In genomic region chr7:66387813-66388521, GRCm38 (mm10) we compare ENCODE assay signal across 8 mouse cellular contexts. TPM values are rescaled to one million over a fixed set of nuclear protein-coding genes. Genes with fewer than 3 reads are reported as not detected.
DNase-seq lines count a peak whose midpoint lies in the region; ATAC-seq and TF ChIP-seq lines count a peak whose summit lies in the region.

TSS of gene Lrrk1 (minus strand) at chr7:66388350.

- peak within 1 kb of the TSS; percentile 95 for H3K9ac ChIP-seq in intestine, embryonic 16.5 days (ENCODE audit: low read depth, low read length)
- H3K9ac ChIP-seq in neural tube, embryonic 13.5 days, result peak within 1 kb of the TSS; percentile 81

- DNase-seq in testis, postnatal 14 days (ENCODE audit: low spot score), result no peak
- peak; percentile 98 for DNase-seq in heart, adult 11 months
- peak; percentile 72 for DNase-seq in lung, adult 18-20 months
- DNase-seq in urinary bladder, postnatal 4 days (ENCODE audit: low spot score in 2 of 2), result peak; percentile 58 to 67

- no peak for TF ChIP-seq CTCF in testis, adult 2 months (IDR thresholded peaks at IDR 0.05; ENCODE audit: control insufficient read depth, insufficient read depth, insufficient replicate concordance, low read depth, low read length)
- TF ChIP-seq CTCF in cortical plate, adult 2 months (IDR thresholded peaks at IDR 0.05; ENCODE audit: extremely low read depth, insufficient read depth, low read length), result no peak

- WGBS in intestine, embryonic 16.5 days, result under 1% methylated on average over 69 of the region's 70 CpGs
- under 1% methylated on average over 70 of the region's 70 CpGs for WGBS in neural tube, embryonic 13.5 days

- peak; percentile 86 for ATAC-seq in intestine, embryonic 16.5 days
- peak; percentile 58 for ATAC-seq in neural tube, embryonic 13.5 days (ENCODE audit: low read depth)

- no peaks in the 10 kb centered on the region for H3K9me3 ChIP-seq in intestine, embryonic 16.5 days (ENCODE audit: control insufficient read depth, low read length)
- no peaks in the 10 kb centered on the region for H3K9me3 ChIP-seq in neural tube, embryonic 13.5 days

- H3K4me1 ChIP-seq in testis, adult 2 months (ENCODE audit: control insufficient read depth, insufficient read depth, low read length), result peaks cover 9% of the 10 kb centered on the region
- no peaks in the 10 kb centered on the region for H3K4me1 ChIP-seq in cortical plate, adult 2 months (ENCODE audit: control insufficient read depth, insufficient read depth, low read length)
- H3K4me1 ChIP-seq in intestine, embryonic 16.5 days (ENCODE audit: control insufficient read depth, insufficient read depth, low read length), result peaks cover 25% of the 10 kb centered on the region
- peaks cover 21% of the 10 kb centered on the region for H3K4me1 ChIP-seq in neural tube, embryonic 13.5 days (replicated peaks)

- peak within 1 kb of the TSS; percentile 67 for H3K4me3 ChIP-seq in testis, adult 2 months (ENCODE audit: control insufficient read depth, low read depth, low read length)
- H3K4me3 ChIP-seq in cortical plate, adult 2 months (ENCODE audit: insufficient read depth, low read length), result peak within 1 kb of the TSS; percentile 32
- H3K4me3 ChIP-seq in intestine, embryonic 16.5 days (ENCODE audit: low read length), result peak within 1 kb of the TSS; percentile 91
- H3K4me3 ChIP-seq in neural tube, embryonic 13.5 days, result peak within 1 kb of the TSS; percentile 57

- H3K27ac ChIP-seq in testis, adult 2 months (ENCODE audit: control insufficient read depth, insufficient read depth, low read depth, low read length), result peak within 1 kb of the TSS; percentile 56
- H3K27ac ChIP-seq in cortical plate, adult 2 months (ENCODE audit: insufficient read depth, low read length), result peak within 1 kb of the TSS; percentile 89
- peak within 1 kb of the TSS; percentile 88 for H3K27ac ChIP-seq in intestine, embryonic 16.5 days (ENCODE audit: low read length)
- H3K27ac ChIP-seq in neural tube, embryonic 13.5 days (replicated peaks), result peak within 1 kb of the TSS; percentile 33

- peak; percentile 33; the same call in 1 of the 2 replicates for TF ChIP-seq POLR2A in testis, adult 2 months (IDR thresholded peaks at IDR 0.05; ENCODE audit: control insufficient read depth, low read depth, low read length)
- TF ChIP-seq POLR2A in cortical plate, adult 2 months (IDR thresholded peaks at IDR 0.05; ENCODE audit: extremely low read depth, insufficient read depth, low read length), result no peak

- no peaks in the 10 kb centered on the region for H3K36me3 ChIP-seq in testis, adult 2 months (ENCODE audit: control insufficient read depth, insufficient read depth, low read length)
- H3K36me3 ChIP-seq in intestine, embryonic 16.5 days (ENCODE audit: control insufficient read depth, insufficient read depth, low read length), result no peaks in the 10 kb centered on the region
- H3K36me3 ChIP-seq in neural tube, embryonic 13.5 days, result no peaks in the 10 kb centered on the region

- no peaks in the 10 kb centered on the region; the same call in 1 of the 2 replicates for H3K27me3 ChIP-seq in testis, adult 2 months (ENCODE audit: control insufficient read depth, insufficient read depth, low read length)
- H3K27me3 ChIP-seq in intestine, embryonic 16.5 days (replicated peaks; ENCODE audit: control insufficient read depth, insufficient read depth, low read length), result no peaks in the 10 kb centered on the region
- peaks cover 26% of the 10 kb centered on the region for H3K27me3 ChIP-seq in neural tube, embryonic 13.5 days

- peak within 1 kb of the TSS; percentile 88 for H3K4me2 ChIP-seq in intestine, embryonic 16.5 days (ENCODE audit: low read depth, low read length)
- peak within 1 kb of the TSS; percentile 98 for H3K4me2 ChIP-seq in neural tube, embryonic 13.5 days

RNA-seq across cellular contexts. Expression of gene Lrrk1, which starts in this region (rescaled TPM):
- 2.3 and 2.4 TPM in 2 replicates for polyA plus RNA-seq in testis, adult 2 months (2012; rRNA removed)
- 3.2 and 3.5 TPM in 2 replicates for polyA plus RNA-seq in cortical plate, adult 2 months (2012; rRNA removed)
- 15.4 and 16.6 TPM in 2 replicates for polyA plus RNA-seq in intestine, embryonic 16.5 days (2015; fragmentation: Nextera tagmentation; extraction: Ambion mirVana)
- polyA plus RNA-seq in neural tube, embryonic 13.5 days (2015; fragmentation: Nextera tagmentation; extraction: Ambion mirVana), result 6.5 and 8.0 TPM in 2 replicates

Comparison
In these comparisons a context has a peak if more than half of its experiments do, and no peak if none do; other contexts are left out.
1. H3K27ac ChIP-seq: peak in every context shown above with its lines; median percentile 89 in cortical plate, adult 2 months; 88 in intestine, embryonic 16.5 days; 56 in testis, adult 2 months; 33 in neural tube, embryonic 13.5 days.
2. H3K4me3 ChIP-seq: peak in every context shown above with its lines; median percentile 91 in intestine, embryonic 16.5 days; 67 in testis, adult 2 months; 57 in neural tube, embryonic 13.5 days; 32 in cortical plate, adult 2 months.